Mouse (Mus musculus) central nervous system, embryonic 14 days (tissue): Measurements from ENCODE around the gene Olfr1036. TPM values are rescaled to one million over a fixed set of nuclear protein-coding genes. Genes with fewer than 3 reads are reported as not detected.

ENCODE experiments used
- polyA plus RNA-seq: library from polyadenylated mRNA; depleted of rRNA; stranded (reverse); fragments of >200 nt; gene quantifications from 2 replicates; pipeline ENCODE4 v1.2.3, GENCODE M21; 2012; rRNA removed

The Olfr1036 gene
- not detected in 2 replicates for polyA plus RNA-seq

DNA sequence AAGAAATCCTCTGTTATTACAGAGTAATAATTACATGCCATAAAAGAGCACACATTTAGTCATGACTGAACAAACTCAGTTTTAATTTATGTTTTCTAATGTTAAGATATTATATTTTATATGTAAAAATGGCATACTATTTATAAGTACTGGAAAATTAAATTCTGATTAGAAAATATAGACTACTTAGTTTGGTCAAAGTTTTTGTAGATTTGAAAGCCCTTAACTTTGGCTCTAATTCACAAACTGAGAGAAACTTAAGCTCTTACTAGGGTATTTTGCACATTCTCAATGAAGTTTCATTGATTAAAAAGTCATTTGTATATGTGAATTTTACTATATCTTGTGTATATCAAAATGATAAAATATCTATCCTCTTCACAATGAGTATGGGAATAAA is at the start of gene Olfr1036:
Olfr1036 (plus strand) TSS at position 301 of the 400 bp plus-strand sequence.

DNA sequence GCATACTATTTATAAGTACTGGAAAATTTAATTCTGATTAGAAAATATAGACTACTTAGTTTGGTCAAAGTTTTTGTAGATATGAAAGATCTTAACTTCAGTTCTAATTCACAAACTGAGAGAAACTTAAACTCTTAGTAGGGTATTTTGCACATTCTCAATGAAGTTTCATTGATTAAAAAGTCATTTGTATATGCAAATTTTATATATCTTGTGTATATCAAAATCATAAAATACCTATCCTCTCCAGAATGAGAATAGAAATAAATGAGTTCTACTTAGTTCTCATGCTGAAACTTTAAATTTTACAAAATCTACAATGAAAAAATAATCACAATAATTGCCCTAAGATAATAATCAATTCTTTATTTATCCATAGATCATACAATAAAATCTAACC is 28.2 kb upstream of the Olfr1036 start, which contains the start of gene Olfr1034:
Olfr1034 (plus strand) TSS at position 301 of the 400 bp plus-strand sequence.

GRCm38 (mm10) chr2:86087285-86087684 is 13.5 kb downstream of the Olfr1036 start, which contains the start of gene Olfr1037:
Olfr1037 (minus strand) TSS chr2:86087385.

Other genes with a start within 250 kb of the Olfr1036 start
- not detected in 2 replicates for gene Olfr1019, start 228.5 kb upstream of the Olfr1036 start, polyA plus RNA-seq
- gene Olfr1020, start 227.0 kb upstream of the Olfr1036 start, polyA plus RNA-seq: not detected in 2 replicates
- gene Olfr1022, start 205.4 kb upstream of the Olfr1036 start, polyA plus RNA-seq: not detected in 2 replicates
- not detected in 2 replicates for gene Olfr1023, start 188.4 kb upstream of the Olfr1036 start, polyA plus RNA-seq
- gene Olfr1024, start 168.9 kb upstream of the Olfr1036 start, polyA plus RNA-seq: not detected in 2 replicates
- gene Olfr1025-ps1, start 158.8 kb upstream of the Olfr1036 start, polyA plus RNA-seq: not detected in 2 replicates
- gene Olfr1026, start 152.4 kb upstream of the Olfr1036 start, polyA plus RNA-seq: not detected in 2 replicates
- not detected in 2 replicates for gene Olfr1028, start 123.6 kb upstream of the Olfr1036 start, polyA plus RNA-seq
- gene Olfr1029, start 100.1 kb upstream of the Olfr1036 start, polyA plus RNA-seq: not detected in 2 replicates
- gene Olfr1030, start 94.7 kb upstream of the Olfr1036 start, polyA plus RNA-seq: not detected in 2 replicates
- gene Olfr1031, start 83.7 kb upstream of the Olfr1036 start, polyA plus RNA-seq: not detected in 2 replicates
- not detected in 2 replicates for gene Olfr1032, start 68.5 kb upstream of the Olfr1036 start, polyA plus RNA-seq
- 0.02 and 0.25 TPM in 2 replicates for gene Olfr1033, start 53.4 kb upstream of the Olfr1036 start, polyA plus RNA-seq
- 0.04 TPM in 1 of 2 replicates, not detected in the other for gene Olfr1034, start 28.1 kb upstream of the Olfr1036 start, polyA plus RNA-seq
- gene Olfr1037, start 13.4 kb downstream of the Olfr1036 start, polyA plus RNA-seq: not detected in 2 replicates
- not detected in 2 replicates for gene Olfr1039, start 61.9 kb downstream of the Olfr1036 start, polyA plus RNA-seq
- gene Olfr1040, start 72.7 kb downstream of the Olfr1036 start, polyA plus RNA-seq: not detected in 2 replicates
- gene Olfr1042, start 87.8 kb downstream of the Olfr1036 start, polyA plus RNA-seq: not detected in 2 replicates
- gene Olfr1043, start 93.5 kb downstream of the Olfr1036 start, polyA plus RNA-seq: not detected in 2 replicates
- gene Olfr1044, start 103.8 kb downstream of the Olfr1036 start, polyA plus RNA-seq: not detected in 2 replicates
- gene Olfr52, start 111.7 kb downstream of the Olfr1036 start, polyA plus RNA-seq: not detected in 2 replicates
- not detected in 2 replicates for gene Olfr1045, start 129.0 kb downstream of the Olfr1036 start, polyA plus RNA-seq
- gene Olfr1046, start 145.3 kb downstream of the Olfr1036 start, polyA plus RNA-seq: not detected in 2 replicates
- not detected in 2 replicates for gene Olfr1047, start 157.4 kb downstream of the Olfr1036 start, polyA plus RNA-seq
- not detected in 2 replicates for gene Olfr1048, start 166.3 kb downstream of the Olfr1036 start, polyA plus RNA-seq
- not detected in 2 replicates for gene Olfr1049, start 184.3 kb downstream of the Olfr1036 start, polyA plus RNA-seq
- not detected in 2 replicates for gene Olfr1051, start 205.1 kb downstream of the Olfr1036 start, polyA plus RNA-seq
- gene Olfr1052, start 218.5 kb downstream of the Olfr1036 start, polyA plus RNA-seq: not detected in 2 replicates
- not detected in 2 replicates for gene Olfr1053, start 241.3 kb downstream of the Olfr1036 start, polyA plus RNA-seq